Mouse (Mus musculus) kidney, adult 11 months (tissue): ENCODE measurements at regions not wholly inside any gene's neighbourhood (a gene's known extent, or its start where the extent isn't known, plus 50 kb on each side); places are given as distances from the start of the nearest gene placed in this dataset.

Experiments used
- DNase-seq: peaks from one replicate; pipeline ENCODE4 v3.0.0; 2022

DNA sequence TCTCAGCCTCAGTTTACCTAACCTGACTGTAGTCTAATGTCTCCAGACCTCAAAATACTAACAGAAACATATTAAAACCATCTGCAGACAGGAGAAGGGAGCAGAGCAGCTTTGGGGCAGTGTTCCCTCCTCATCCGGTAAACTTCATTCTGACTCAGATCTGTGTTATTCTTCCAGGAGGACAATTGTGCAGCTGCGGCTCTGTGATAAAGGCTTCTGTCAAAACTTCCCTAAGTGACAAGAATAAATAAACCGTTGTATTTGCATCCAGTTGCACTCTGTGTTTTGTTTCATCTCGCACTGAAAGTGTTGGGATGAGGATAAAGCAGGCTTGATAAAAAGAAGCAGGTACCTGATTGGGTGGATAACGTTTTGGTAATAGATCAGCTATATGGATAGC lies 585.8 kb downstream of the Tmem114 start:
- no peak for DNase-seq

GRCm38 (mm10) chr16:7831142-7831541 lies 593.8 kb downstream of the Tmem114 start:
- no peak for DNase-seq

GRCm38 (mm10) chr16:7829939-7830650 lies 594.8 kb downstream of the Tmem114 start:
- no peak for DNase-seq

DNA sequence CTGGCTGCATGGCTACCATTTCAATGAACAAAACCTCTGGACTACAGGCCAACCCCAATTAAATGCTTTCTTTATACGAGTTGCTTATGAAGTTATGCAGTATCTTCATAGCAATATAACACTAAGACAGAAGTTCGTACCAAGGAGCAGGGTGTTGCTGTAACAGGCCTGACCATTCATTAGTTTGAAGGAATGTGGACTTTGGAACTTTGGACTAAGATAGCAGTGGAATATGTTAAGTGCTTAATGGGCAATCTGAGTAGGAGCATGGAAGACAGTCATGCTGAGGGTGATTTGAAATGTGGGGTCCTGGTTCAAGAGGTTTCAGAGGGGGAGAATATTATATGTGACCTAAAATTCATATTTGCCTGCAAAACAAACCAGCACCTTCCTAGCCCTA lies 623.8 kb downstream of the Tmem114 start:
- DNase-seq = peak; percentile 28

- no peak for DNase-seq
Observed at GRCm38 (mm10) chr16:7797176-7797786, 627.7 kb downstream of the Tmem114 start.

DNA sequence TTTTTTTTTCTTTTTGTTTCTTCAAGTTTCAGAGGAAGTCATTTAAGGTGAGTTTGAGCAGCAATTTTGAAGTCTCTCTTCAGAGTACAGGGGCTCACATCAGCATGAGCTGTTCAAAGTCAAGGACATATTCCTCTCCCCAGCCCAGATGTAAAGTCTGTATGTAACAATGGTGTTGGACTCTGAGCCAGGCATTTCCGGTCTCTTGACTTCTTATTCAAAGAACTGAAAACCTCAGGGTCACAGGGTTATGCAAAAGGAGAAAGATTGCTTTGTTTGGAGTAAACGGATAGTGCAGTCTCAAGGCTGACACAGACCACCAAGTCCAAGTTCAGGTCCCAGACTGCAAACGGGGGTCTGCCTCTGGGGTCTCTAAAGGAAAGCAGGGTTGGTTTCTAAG lies 629.4 kb downstream of the Tmem114 start:
- DNase-seq = no peak

DNA sequence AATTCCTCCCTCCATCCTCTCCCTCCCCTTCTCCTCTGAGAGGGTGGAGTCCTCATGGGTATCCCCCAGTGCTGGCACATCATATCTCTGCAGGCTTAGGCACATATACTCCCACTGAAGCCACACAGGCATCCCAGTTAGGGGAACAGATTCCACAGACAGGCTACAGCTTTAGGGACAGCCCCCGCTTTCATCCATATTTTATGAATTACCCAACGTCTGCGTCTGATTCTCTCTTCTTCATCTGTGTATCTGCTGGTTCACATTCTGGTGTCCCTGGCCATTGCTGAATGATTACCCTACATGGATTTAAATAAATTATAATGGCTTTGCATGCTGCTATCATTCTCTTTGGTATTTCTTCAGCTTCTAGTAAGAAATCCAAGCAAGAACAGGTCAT lies 632.4 kb downstream of the Tmem114 start:
- no peak for DNase-seq

GRCm38 (mm10) chr16:7790260-7790659 lies 634.7 kb downstream of the Tmem114 start:
- no peak for DNase-seq

DNA sequence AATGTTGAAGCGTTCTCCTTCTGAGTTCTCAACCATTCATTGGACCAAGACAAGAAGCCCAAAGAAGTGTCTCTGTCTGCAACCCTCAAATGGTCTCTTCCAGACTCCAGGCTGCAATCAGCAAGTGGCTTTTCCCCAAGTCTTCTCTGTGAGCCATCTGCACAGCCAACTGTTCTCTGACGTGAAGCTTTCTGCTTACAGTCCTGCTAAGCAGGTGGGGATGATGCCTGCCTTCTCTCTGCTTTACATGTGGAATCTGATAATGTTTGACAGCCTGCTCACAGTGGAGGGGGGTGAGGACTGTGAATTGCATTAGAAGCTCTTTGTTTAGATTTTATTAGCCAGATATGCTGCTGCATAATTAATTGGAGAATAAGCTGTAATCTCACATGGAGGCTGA lies 636.7 kb downstream of the Tmem114 start:
- DNase-seq = no peak

GRCm38 (mm10) chr16:7781506-7781905 lies 643.4 kb downstream of the Tmem114 start:
- no peak for DNase-seq

- DNase-seq = no peak
Observed at GRCm38 (mm10) chr16:7775635-7776034, 649.3 kb downstream of the Tmem114 start.

DNA sequence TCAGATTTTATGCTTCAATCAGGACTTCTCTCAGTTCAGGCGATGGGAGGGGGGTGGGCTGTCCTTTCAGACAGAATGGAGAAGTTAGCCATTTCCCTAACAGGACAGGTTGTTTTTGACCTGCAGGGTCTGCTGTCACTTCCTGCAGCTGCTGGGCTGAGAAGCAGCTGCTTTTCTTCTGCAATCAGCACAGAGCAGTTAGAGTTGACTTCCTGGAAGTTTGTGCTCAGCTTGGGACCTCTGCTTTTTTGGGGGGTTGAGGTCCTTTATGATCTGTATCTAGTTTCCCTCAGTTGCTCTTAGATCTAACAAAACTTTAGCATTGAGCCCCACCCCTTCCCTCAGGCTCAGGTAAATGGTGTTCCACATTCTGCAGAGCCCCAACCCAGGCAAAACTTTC lies 656.5 kb downstream of the Tmem114 start:
- no peak for DNase-seq

GRCm38 (mm10) chr16:7767691-7768090 lies 657.2 kb downstream of the Tmem114 start:
- DNase-seq = no peak

- DNase-seq = no peak
Observed at GRCm38 (mm10) chr16:7764383-7764782, 660.6 kb downstream of the Tmem114 start.

- no peak for DNase-seq
Observed at GRCm38 (mm10) chr16:7728186-7728585, 696.8 kb downstream of the Tmem114 start.

GRCm38 (mm10) chr16:7725225-7725624 lies 699.7 kb downstream of the Tmem114 start:
- DNase-seq = no peak

DNA sequence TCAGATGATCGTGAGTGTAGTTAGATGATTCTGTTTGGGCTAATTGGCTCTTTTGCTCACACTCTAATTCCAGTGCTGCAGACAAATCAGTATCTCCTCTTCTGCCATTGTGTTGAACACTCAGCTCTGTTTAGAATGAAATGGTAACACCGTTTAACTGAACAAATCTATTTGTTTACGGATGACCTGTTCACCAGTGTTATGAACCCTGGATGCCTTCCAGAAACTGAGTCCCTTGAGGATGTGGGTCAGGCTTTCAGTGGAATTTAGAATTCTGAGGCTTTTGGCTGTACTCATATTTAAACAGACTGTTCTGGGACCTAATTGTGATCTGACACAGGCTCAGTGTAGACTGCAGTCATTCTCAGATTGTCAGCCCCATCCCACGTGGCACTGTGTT lies 723.5 kb downstream of the Tmem114 start:
- DNase-seq = no peak

DNA sequence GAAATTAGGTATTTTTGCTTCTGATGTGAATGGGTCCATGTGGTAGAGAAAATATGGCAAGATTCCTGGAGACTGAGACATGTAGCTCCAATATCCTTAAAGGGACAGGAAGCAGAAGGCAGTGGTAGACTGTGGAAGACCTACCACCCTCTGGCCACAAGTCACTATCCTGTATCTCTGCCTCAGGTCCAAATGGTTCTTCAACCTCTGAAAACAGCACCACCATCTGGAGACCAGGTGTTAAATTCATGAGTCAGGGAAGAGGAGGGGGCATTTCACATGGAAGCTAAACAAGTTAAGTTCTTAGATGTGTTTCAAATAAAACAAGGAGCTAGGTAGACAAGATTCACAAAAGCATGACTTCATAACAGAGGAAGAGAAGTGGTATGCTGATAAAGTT lies 739.5 kb downstream of the Tmem114 start:
- no peak for DNase-seq

GRCm38 (mm10) chr16:7666096-7666495 lies 758.8 kb downstream of the Tmem114 start:
- DNase-seq = no peak

- DNase-seq = no peak
Observed at GRCm38 (mm10) chr16:7658133-7658532, 766.8 kb downstream of the Tmem114 start.

DNA sequence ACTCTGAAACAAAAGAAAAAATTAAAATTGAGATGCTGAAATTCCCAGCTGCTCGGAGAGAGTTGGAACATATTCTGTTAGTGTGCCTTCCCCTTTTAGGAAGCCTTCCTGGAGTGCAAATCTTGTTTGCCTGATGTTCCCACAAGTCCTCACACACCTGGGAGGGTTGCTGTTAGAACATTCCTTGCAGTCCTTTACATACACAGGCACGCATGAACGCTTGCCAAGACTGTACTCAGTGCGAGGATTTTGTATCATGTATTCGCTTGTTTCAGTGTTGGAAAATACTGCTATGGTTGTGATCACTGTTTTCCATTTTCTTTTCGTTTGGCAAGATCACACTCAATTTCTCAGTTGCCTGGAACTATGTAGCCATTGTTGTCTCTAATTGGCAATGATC lies 770.5 kb downstream of the Tmem114 start:
- DNase-seq = no peak

GRCm38 (mm10) chr16:7649771-7650170 lies 775.2 kb downstream of the Tmem114 start:
- no peak for DNase-seq

GRCm38 (mm10) chr16:7647275-7647926 lies 777.5 kb downstream of the Tmem114 start:
- DNase-seq = no peak

DNA sequence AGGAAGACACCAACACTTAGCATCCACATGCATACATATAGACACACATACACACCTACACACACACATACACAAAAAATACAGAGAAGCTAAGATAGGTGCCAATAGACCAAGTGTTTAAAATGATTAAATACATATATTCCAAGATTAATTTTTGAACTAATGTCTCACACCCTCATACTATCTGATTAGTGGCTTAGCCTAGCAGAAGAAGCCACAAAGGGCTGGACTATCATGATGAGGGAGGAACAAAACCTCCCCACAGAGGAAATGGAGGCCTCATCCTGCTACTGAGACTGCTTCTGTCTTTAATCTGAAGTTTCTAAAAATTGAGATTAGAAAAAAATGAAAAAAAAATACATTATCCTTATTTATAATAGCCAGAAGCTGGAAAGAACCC lies 780.6 kb downstream of the Tmem114 start:
- no peak for DNase-seq
